Mouse (Mus musculus): ENCODE data around the gene Arhgap25.

DNA sequence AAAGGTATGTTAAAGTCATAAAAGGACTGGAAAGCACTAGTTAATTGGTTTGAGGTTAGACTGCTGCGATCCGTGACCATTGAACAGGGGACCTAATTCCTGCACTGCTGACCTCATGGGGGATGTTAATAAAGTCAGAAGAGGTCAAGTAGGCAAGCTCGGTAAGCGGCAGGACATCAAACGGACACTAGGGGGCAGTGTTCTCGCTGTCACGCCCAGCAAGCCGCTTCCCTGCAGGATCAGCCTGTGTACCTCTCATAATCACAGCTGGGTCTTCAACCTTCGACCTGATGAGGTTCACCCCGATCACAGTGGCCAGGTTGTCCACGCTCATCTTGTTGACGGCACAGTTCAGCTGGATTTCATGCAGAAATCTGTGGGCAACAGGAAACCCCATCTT lies 66.8 kb downstream of the Arhgap25 start:
- peak; percentile 99 for TF ChIP-seq CTCF (IDR thresholded peaks at IDR 0.05; ENCODE audit: low read depth, low read length)
- TF ChIP-seq POLR2A (IDR thresholded peaks at IDR 0.05; ENCODE audit: extremely low read depth, insufficient read depth, low read length) = no peak
